In the genomic region with DNA sequence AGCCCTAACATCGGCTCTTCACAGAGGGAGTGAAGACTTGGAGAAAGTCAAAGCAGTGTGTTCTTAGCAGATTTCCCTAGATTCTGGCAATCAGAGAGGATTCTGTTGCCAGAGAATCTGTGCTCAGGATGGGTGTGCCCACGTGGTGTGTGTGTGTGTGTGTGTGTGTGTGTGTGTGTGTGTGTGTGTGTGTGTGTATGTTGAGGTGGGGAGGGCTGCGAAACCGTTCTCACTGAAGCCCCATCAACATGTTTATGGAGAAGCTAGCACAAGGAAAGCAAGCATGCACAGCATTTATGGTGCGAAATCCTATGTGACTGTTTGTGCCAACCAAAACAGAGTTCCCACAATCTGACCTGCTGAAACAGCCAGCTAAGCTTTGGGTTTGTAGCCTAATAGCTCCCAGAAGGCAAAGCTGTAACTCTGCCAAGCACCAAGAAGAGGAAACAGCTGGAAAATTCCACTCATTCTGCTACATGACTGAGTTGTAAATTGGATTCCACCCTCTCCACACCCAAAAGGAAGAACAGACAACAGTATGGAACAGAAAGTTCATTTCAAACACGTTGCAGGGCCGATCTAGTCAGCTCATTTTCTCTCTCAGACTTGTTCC, we compare ENCODE assay signal across 7 mouse cellular contexts. TPM values are rescaled to one million over a fixed set of nuclear protein-coding genes. Genes with fewer than 3 reads are reported as not detected.
DNase-seq lines count a peak whose midpoint lies in the region; ATAC-seq and TF ChIP-seq lines count a peak whose summit lies in the region.

No protein-coding gene starts in this region.

- peak; percentile 83 for ATAC-seq in kidney, embryonic 14.5 days (ENCODE audit: low FRiP score, low TSS enrichment)
- peak; percentile 92 for ATAC-seq in limb, embryonic 14.5 days (ENCODE audit: low FRiP score, low read depth)
- ATAC-seq in liver, postnatal 0 days: no peak

- H3K9me3 ChIP-seq in kidney, embryonic 14.5 days (ENCODE audit: control insufficient read depth, low read length): no peaks in the 10 kb centered on the region
- no peaks in the 10 kb centered on the region for H3K9me3 ChIP-seq in limb, embryonic 14.5 days (ENCODE audit: control insufficient read depth, low read length)
- H3K9me3 ChIP-seq in liver, postnatal 0 days (ENCODE audit: low read length): no peaks in the 10 kb centered on the region

- intact Hi-C loops in gastrocnemius, postnatal 36 days (cut with DNase I): no loop called here

- no peak overlapping the region for H3K4me3 ChIP-seq in kidney, embryonic 14.5 days (ENCODE audit: low read length)
- no peak overlapping the region for H3K4me3 ChIP-seq in limb, embryonic 14.5 days (replicated peaks; ENCODE audit: low read length)
- H3K4me3 ChIP-seq in liver, postnatal 0 days (ENCODE audit: low read depth, low read length): no peak overlapping the region

- no peaks in the 10 kb centered on the region for H3K27me3 ChIP-seq in kidney, embryonic 14.5 days (ENCODE audit: control insufficient read depth, insufficient read depth, low read length)
- H3K27me3 ChIP-seq in limb, embryonic 14.5 days (ENCODE audit: control insufficient read depth, insufficient read depth, low read length): no peaks in the 10 kb centered on the region
- no peaks in the 10 kb centered on the region for H3K27me3 ChIP-seq in liver, postnatal 0 days (ENCODE audit: insufficient read depth, low read length)

- no peak for TF ChIP-seq CTCF in liver, postnatal 0 days (IDR thresholded peaks at IDR 0.05; ENCODE audit: low read depth)

- peaks cover 14% of the 10 kb centered on the region; the same call in 1 of the 2 replicates for H3K36me3 ChIP-seq in kidney, embryonic 14.5 days (ENCODE audit: control insufficient read depth, insufficient read depth, low read length)
- peaks cover 18% of the 10 kb centered on the region for H3K36me3 ChIP-seq in limb, embryonic 14.5 days (ENCODE audit: control insufficient read depth, insufficient read depth, low read length)
- no peaks in the 10 kb centered on the region; the same call in 1 of the 2 replicates for H3K36me3 ChIP-seq in liver, postnatal 0 days (replicated peaks; ENCODE audit: insufficient read depth, low read length)

- DNase-seq in 3T3-L1 (ENCODE audit: low read depth, low spot score): peak; percentile 99
- peak; percentile 98 for DNase-seq in adipocyte (ENCODE audit: low spot score)
- peak; percentile 63 to 69 for DNase-seq in gastrocnemius, postnatal 36 days
- peak; percentile 97 for DNase-seq in limb, embryonic 14.5 days (ENCODE audit: low spot score)
- no peak for DNase-seq in thymus, postnatal 0 days (ENCODE audit: low spot score)
- DNase-seq in liver, postnatal 0 days: no peak

- no peak for TF ChIP-seq POLR2A in limb, embryonic 14.5 days (IDR thresholded peaks at IDR 0.05; ENCODE audit: borderline replicate concordance, extremely low read depth, insufficient read depth, insufficient read length)

- no peak for TF ChIP-seq EP300 in liver, postnatal 0 days (IDR thresholded peaks at IDR 0.05; ENCODE audit: low read depth)

- 52% methylated on average over 7 of the region's 7 CpGs for WGBS in kidney, embryonic 14.5 days
- 23% methylated on average over 7 of the region's 7 CpGs for WGBS in limb, embryonic 14.5 days
- WGBS in liver, postnatal 0 days (ENCODE audit: insufficient replicate concordance): 59% methylated on average over 7 of the region's 7 CpGs

- H3K4me2 ChIP-seq in kidney, embryonic 14.5 days (replicated peaks; ENCODE audit: low read depth, low read length): no peak overlapping the region
- H3K4me2 ChIP-seq in limb, embryonic 14.5 days (replicated peaks; ENCODE audit: low read depth, low read length, severe bottlenecking): peak overlapping the region; percentile 29; the same call in 1 of the 2 replicates
- H3K4me2 ChIP-seq in liver, postnatal 0 days (ENCODE audit: low read depth, low read length): no peak overlapping the region

- H3K9ac ChIP-seq in kidney, embryonic 14.5 days (ENCODE audit: low read depth, low read length): no peak overlapping the region
- no peak overlapping the region for H3K9ac ChIP-seq in limb, embryonic 14.5 days (ENCODE audit: low read depth, low read length, severe bottlenecking)
- no peak overlapping the region for H3K9ac ChIP-seq in liver, postnatal 0 days (replicated peaks)

- 0 out of 2 replicates have a peak, but pooled peaks cover 4% of the 10 kb centered on the region for H3K4me1 ChIP-seq in kidney, embryonic 14.5 days (ENCODE audit: control insufficient read depth, insufficient read depth, low read length)
- peaks cover 13% of the 10 kb centered on the region for H3K4me1 ChIP-seq in limb, embryonic 14.5 days (ENCODE audit: control insufficient read depth, insufficient read depth, low read length)
- no peaks in the 10 kb centered on the region for H3K4me1 ChIP-seq in liver, postnatal 0 days (ENCODE audit: insufficient read depth)

- H3K27ac ChIP-seq in kidney, embryonic 14.5 days (ENCODE audit: low read depth, low read length): peak overlapping the region; percentile 65; the same call in 1 of the 2 replicates
- H3K27ac ChIP-seq in limb, embryonic 14.5 days (replicated peaks; ENCODE audit: low read depth, low read length): peak overlapping the region; percentile 76
- H3K27ac ChIP-seq in liver, postnatal 0 days (ENCODE audit: low read depth): no peak overlapping the region

RNA-seq across cellular contexts. Expression of a gene that starts 13.7 kb away (rescaled TPM):
- 10 to 100 TPM; 38.8 to 50.5 TPM for total RNA-seq in gastrocnemius, postnatal 36 days (2021)
- 407 and 546 TPM in 2 replicates for polyA plus RNA-seq in kidney, embryonic 14.5 days (2014; fragmentation: Nextera tagmentation; extraction: Ambion mirVana)
- polyA plus RNA-seq in limb, embryonic 14.5 days (2012; rRNA removed): 208 and 328 TPM in 2 replicates
- 625 and 691 TPM in 2 replicates for polyA plus RNA-seq in limb, embryonic 14.5 days (2014; fragmentation: Nextera tagmentation; extraction: Ambion mirVana)
- polyA plus RNA-seq in thymus, postnatal 0 days (2015; fragmentation: Nextera tagmentation; extraction: Ambion mirVana): 485 and 530 TPM in 2 replicates
- polyA plus RNA-seq in liver, postnatal 0 days (2015; fragmentation: Nextera tagmentation; extraction: Ambion mirVana): 75.4 and 82.0 TPM in 2 replicates

RNA-seq across cellular contexts. Expression of a gene that starts 48.2 kb away (rescaled TPM):
- total RNA-seq in gastrocnemius, postnatal 36 days (2021): 10 to 100 TPM; 37.6 to 43.6 TPM
- 1,151 and 1,469 TPM in 2 replicates for polyA plus RNA-seq in kidney, embryonic 14.5 days (2014; fragmentation: Nextera tagmentation; extraction: Ambion mirVana)
- 477 and 638 TPM in 2 replicates for polyA plus RNA-seq in limb, embryonic 14.5 days (2012; rRNA removed)
- polyA plus RNA-seq in limb, embryonic 14.5 days (2014; fragmentation: Nextera tagmentation; extraction: Ambion mirVana): 1,786 and 1,916 TPM in 2 replicates
- polyA plus RNA-seq in thymus, postnatal 0 days (2015; fragmentation: Nextera tagmentation; extraction: Ambion mirVana): 1,245 and 1,274 TPM in 2 replicates
- 330 and 336 TPM in 2 replicates for polyA plus RNA-seq in liver, postnatal 0 days (2015; fragmentation: Nextera tagmentation; extraction: Ambion mirVana)

Comparison
In these comparisons a context has a peak if more than half of its experiments do, and no peak if none do; other contexts are left out.
1. DNase-seq: peak in 3T3-L1 (single experiment), adipocyte (single experiment), gastrocnemius, postnatal 36 days (2 of 2) and limb, embryonic 14.5 days (single experiment); none in thymus, postnatal 0 days (single experiment) and liver, postnatal 0 days (single experiment).